Mouse (Mus musculus) heart, adult 2 months (tissue): ENCODE measurements around the gene Scfd2. TPM values are rescaled to one million over a fixed set of nuclear protein-coding genes. Genes with fewer than 3 reads are reported as not detected.

Experiments used
- DNase-seq, 2 experiments: peaks; one replicate each; pipeline ENCODE4 v3.0.0; 2021
- H3K27ac ChIP-seq: fragments of 200-600 bp; 2 replicates; pipeline ENCODE4 v1.8.1; 2022
- H3K27me3 ChIP-seq: fragments of 200-500 bp; 2 replicates; pipeline ENCODE4 v1.6.1; 2012; ENCODE audit warnings: mild to moderate bottlenecking, low read length, inconsistent platforms, mixed read lengths; ENCODE audit not compliant: control insufficient read depth, insufficient read depth
- H3K36me3 ChIP-seq: fragments of 200-500 bp; 2 replicates; pipeline ENCODE4 v1.6.1; 2012; ENCODE audit warnings: low read length, inconsistent platforms; ENCODE audit not compliant: control insufficient read depth, insufficient read depth
- H3K4me1 ChIP-seq: fragments of 200-500 bp; 2 replicates; pipeline ENCODE4 v1.6.1; 2011; ENCODE audit warnings: low read length; ENCODE audit not compliant: control insufficient read depth, insufficient read depth
- H3K4me3 ChIP-seq: fragments of 200-600 bp; 2 replicates; pipeline ENCODE4 v1.8.1; 2022
- H3K79me2 ChIP-seq: fragments of 200-500 bp; replicated peaks from 2 replicates; pipeline ENCODE4 v1.6.1; 2012; ENCODE audit warnings: mild to moderate bottlenecking, inconsistent platforms, low read length, moderate library complexity, mixed read lengths; ENCODE audit not compliant: control insufficient read depth, insufficient read depth
- H3K9ac ChIP-seq: fragments of 200-500 bp; 2 replicates; pipeline ENCODE4 v1.6.1; 2012; ENCODE audit warnings: low read depth, mild to moderate bottlenecking, control low read depth, inconsistent platforms, low read length, mixed read lengths
- CTCF ChIP-seq: fragments of 200-600 bp; IDR thresholded peaks from 2 replicates; pipeline ENCODE4 v1.8.1; 2022; ENCODE audit warnings: antibody characterized with exemption, mild to moderate bottlenecking, moderate library complexity
- EP300 ChIP-seq: fragments of 200-500 bp; IDR thresholded peaks from 2 replicates; pipeline ENCODE4 v1.6.1; 2011; ENCODE audit warnings: low read depth, low read length, control low read depth; ENCODE audit not compliant: insufficient read depth
- POLR2A ChIP-seq: fragments of 200-500 bp; IDR thresholded peaks from 2 replicates; pipeline ENCODE4 v1.6.1; 2011; ENCODE audit warnings: mild to moderate bottlenecking, low read depth, low read length, control low read depth; ENCODE audit not compliant: insufficient read depth
- WGBS: fragments of 180-500 bp; shearing (Covaris S2); methylation state at CpG from one replicate; pipeline ENCODE4 v1.1.7; 2018; 5-methylcytosine and 5-hydroxymethylcytosine counted together
- intact Hi-C: fragments of 180-260 bp; cut with DNase I; formaldehyde crosslinking; loops from one replicate; pipeline ENCODE4 v1.15.1; 2025
- polyA plus RNA-seq: library from polyadenylated mRNA; depleted of rRNA; stranded (reverse); fragments of >200 nt; gene quantifications from 2 replicates; pipeline ENCODE4 v1.2.3, GENCODE M21; 2012
- total RNA-seq, 2 experiments: library from RNA; stranded (reverse); gene quantifications; 2 replicates each; pipeline ENCODE4 v1.2.3; 2021

Scfd2 gene
- total and polyA plus RNA-seq, 3 experiments: 9.1 to 13.9 (median 11.9) TPM

GRCm38 (mm10) chr5:74208438-74208837, 323.1 kb downstream of the Scfd2 start:
- DNase-seq: no peak
- Histone ChIP-seq H3K4me1 (peaks cover 7% of the 10 kb centered on the region), H3K4me3 (no peak overlapping the region), H3K27ac (no peak overlapping the region), H3K36me3 (no peaks in the 10 kb centered on the region), H3K27me3 (no peaks in the 10 kb centered on the region), H3K9ac (no peak overlapping the region), H3K79me2 (no peaks in the 10 kb centered on the region)
- 56% methylated on average over 7 of the region's 7 CpGs for WGBS
- intact Hi-C loops: no loop called here
- TF ChIP-seq POLR2A (no peak), CTCF (no peak)

DNA sequence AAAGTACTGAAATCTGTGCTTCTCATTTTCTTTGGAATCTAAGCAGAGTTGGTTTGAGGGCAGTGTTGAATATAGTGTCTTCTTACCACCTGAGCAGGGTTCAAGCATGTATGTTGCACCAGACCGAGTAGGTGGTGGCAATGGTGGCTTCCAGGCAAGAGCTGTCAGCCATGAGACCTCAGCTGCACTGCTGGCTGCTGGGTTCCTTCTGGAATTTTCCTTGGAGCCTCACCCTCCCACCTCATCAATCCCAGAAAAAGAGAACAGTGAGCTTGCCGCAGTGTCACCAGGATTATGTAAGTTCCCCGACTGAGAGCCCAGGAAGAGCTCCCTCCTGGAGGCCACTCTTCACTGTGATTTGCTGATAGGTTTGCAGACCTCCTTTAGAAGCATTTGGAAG, 324.4 kb downstream of the Scfd2 start:
- Histone ChIP-seq H3K79me2 (no peaks in the 10 kb centered on the region), H3K9ac (no peak overlapping the region), H3K27me3 (no peaks in the 10 kb centered on the region), H3K4me1 (peaks cover 7% of the 10 kb centered on the region), H3K27ac (no peak overlapping the region), H3K36me3 (no peaks in the 10 kb centered on the region), H3K4me3 (no peak overlapping the region)
- intact Hi-C loops: no loop called here
- 79% methylated on average over 3 of the region's 3 CpGs for WGBS
- DNase-seq: no peak
- TF ChIP-seq CTCF: no peak
- no peak for TF ChIP-seq EP300
- no peak for TF ChIP-seq POLR2A

DNA sequence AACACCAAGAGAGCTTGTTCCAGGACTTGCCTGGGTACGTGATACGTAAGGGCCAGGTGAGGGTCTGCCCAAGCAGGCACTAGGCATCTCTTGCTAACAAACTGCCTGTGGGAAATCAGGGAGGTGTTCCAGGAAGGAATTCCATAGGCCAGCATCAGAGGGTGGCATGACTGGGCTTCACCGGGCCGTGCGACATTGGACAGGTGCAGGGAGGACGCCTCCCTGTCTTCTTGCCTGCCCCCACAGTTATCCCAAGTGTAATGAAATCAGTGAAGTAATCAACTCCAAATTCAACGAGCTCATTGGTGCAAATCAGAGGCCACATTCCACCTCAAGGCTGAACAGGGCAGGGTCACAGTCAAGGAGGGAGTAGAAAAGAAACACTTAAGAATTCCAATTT, 324.9 kb downstream of the Scfd2 start:
- Histone ChIP-seq H3K36me3 (no peaks in the 10 kb centered on the region), H3K79me2 (no peaks in the 10 kb centered on the region), H3K27ac (peak overlapping the region; percentile 81), H3K4me1 (peaks cover 5% of the 10 kb centered on the region), H3K27me3 (no peaks in the 10 kb centered on the region), H3K4me3 (no peak overlapping the region), H3K9ac (peak overlapping the region; percentile 37; the same call in 1 of the 2 replicates)
- no peak for DNase-seq
- intact Hi-C loops: no loop called here
- no peak for TF ChIP-seq CTCF
- TF ChIP-seq EP300: no peak
- TF ChIP-seq POLR2A: no peak
- 84% methylated on average over 7 of the region's 7 CpGs for WGBS

GRCm38 (mm10) chr5:74206038-74206437, 325.5 kb downstream of the Scfd2 start:
- H3K27ac ChIP-seq: peak overlapping the region; percentile 81
- peak in 1 of 2 experiments; percentile 68 for DNase-seq
- peaks cover 5% of the 10 kb centered on the region for H3K4me1 ChIP-seq
- H3K79me2 ChIP-seq: no peaks in the 10 kb centered on the region
- no peaks in the 10 kb centered on the region for H3K36me3 ChIP-seq
- 51% methylated on average over 7 of the region's 7 CpGs for WGBS
- intact Hi-C loops: no loop called here
- H3K4me3 ChIP-seq: no peak overlapping the region
- TF ChIP-seq EP300 (peak; percentile 57; the same call in 1 of the 2 replicates), POLR2A (no peak)
- H3K27me3 ChIP-seq: no peaks in the 10 kb centered on the region
- peak overlapping the region; percentile 37 for H3K9ac ChIP-seq

DNA sequence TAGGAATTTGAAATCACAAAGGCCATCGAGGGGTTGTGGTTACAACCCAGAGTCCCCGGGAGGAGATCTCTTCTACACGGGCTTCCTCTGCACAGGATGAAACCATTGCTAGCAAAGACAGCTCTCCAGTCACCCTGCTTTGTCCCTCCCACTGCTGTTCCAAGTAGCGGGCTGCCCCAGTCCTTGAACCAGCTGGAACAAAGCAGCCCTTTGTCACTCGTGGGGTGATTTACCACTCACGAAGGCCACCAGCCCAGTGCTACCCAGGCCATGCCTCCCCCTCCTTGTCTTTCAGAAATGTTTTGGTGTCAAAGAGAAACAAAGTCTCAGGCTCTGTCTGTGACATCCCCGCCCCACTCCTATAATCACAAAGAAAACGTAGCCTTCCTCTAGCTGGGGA, 326.1 kb downstream of the Scfd2 start:
- 41% methylated on average over 8 of the region's 8 CpGs for WGBS
- Histone ChIP-seq H3K4me1 (peaks cover 5% of the 10 kb centered on the region), H3K27me3 (no peaks in the 10 kb centered on the region), H3K79me2 (no peaks in the 10 kb centered on the region), H3K4me3 (no peak overlapping the region), H3K9ac (no peak overlapping the region), H3K27ac (peak overlapping the region; percentile 81), H3K36me3 (no peaks in the 10 kb centered on the region)
- DNase-seq: no peak
- intact Hi-C loops: no loop called here
- no peak for TF ChIP-seq POLR2A
- no peak for TF ChIP-seq EP300
- TF ChIP-seq CTCF: no peak

- 74% methylated on average over 5 of the region's 5 CpGs for WGBS
- Histone ChIP-seq H3K9ac (no peak overlapping the region), H3K79me2 (no peaks in the 10 kb centered on the region), H3K4me1 (peaks cover 7% of the 10 kb centered on the region), H3K36me3 (no peaks in the 10 kb centered on the region), H3K27ac (no peak overlapping the region), H3K4me3 (no peak overlapping the region), H3K27me3 (no peaks in the 10 kb centered on the region)
- intact Hi-C loops: no loop called here
- TF ChIP-seq EP300 (no peak), POLR2A (no peak), CTCF (no peak)
- no peak for DNase-seq
Observed at GRCm38 (mm10) chr5:74204465-74204864, 327.1 kb downstream of the Scfd2 start.
